Mouse (Mus musculus): ENCODE measurements at regions not wholly inside any gene's neighbourhood (a gene's known extent, or its start where the extent isn't known, plus 50 kb on each side); places are given as distances from the start of the nearest gene placed in this dataset.

GRCm38 (mm10) chr5:118815783-118816182 lies 255.3 kb downstream of the Med13l start:
- Histone ChIP-seq H3K9me3 (no peaks in the 10 kb centered on the region), H3K4me2 (replicated peaks) (no peak overlapping the region), H3K27me3 (peaks cover 80% of the 10 kb centered on the region), H3K9ac (no peak overlapping the region), H3K4me1 (peaks cover 15% of the 10 kb centered on the region), H3K36me3 (no peaks in the 10 kb centered on the region), H3K27ac (no peak overlapping the region), H3K4me3 (no peak overlapping the region)
- ATAC-seq (ENCODE audit: low FRiP score, low read depth): no peak
- WGBS: 73% methylated on average over 5 of the region's 5 CpGs

GRCm38 (mm10) chr5:118818294-118818693 lies 257.8 kb downstream of the Med13l start:
- Histone ChIP-seq H3K27ac (no peak overlapping the region), H3K36me3 (no peaks in the 10 kb centered on the region), H3K27me3 (peaks cover 75% of the 10 kb centered on the region), H3K4me1 (peaks cover 11% of the 10 kb centered on the region), H3K4me2 (replicated peaks) (peak overlapping the region; percentile 2), H3K4me3 (no peak overlapping the region), H3K9ac (0 out of 2 replicates have a peak overlapping the region, but pooled peaks have one; percentile 0), H3K9me3 (peaks cover 10% of the 10 kb centered on the region)
- 4% methylated on average over 7 of the region's 7 CpGs for WGBS
- no peak for ATAC-seq (ENCODE audit: low FRiP score, low read depth)

GRCm38 (mm10) chr5:118824791-118825190 lies 264.3 kb downstream of the Med13l start:
- H3K9me3 ChIP-seq: peaks cover 10% of the 10 kb centered on the region
- H3K4me2 ChIP-seq (replicated peaks): no peak overlapping the region
- no peaks in the 10 kb centered on the region for H3K36me3 ChIP-seq
- H3K4me1 ChIP-seq: peaks cover 8% of the 10 kb centered on the region
- no peak overlapping the region for H3K9ac ChIP-seq
- ATAC-seq (ENCODE audit: low FRiP score, low read depth): no peak
- peaks cover 55% of the 10 kb centered on the region for H3K27me3 ChIP-seq
- 67% methylated on average over 10 of the region's 10 CpGs for WGBS
- no peak overlapping the region for H3K4me3 ChIP-seq
- H3K27ac ChIP-seq: no peak overlapping the region

GRCm38 (mm10) chr5:118829031-118829698 lies 268.7 kb downstream of the Med13l start:
- Histone ChIP-seq H3K9me3 (0 out of 2 replicates have a peak, but pooled peaks cover 3% of the 10 kb centered on the region), H3K27me3 (peaks cover 73% of the 10 kb centered on the region), H3K4me3 (no peak overlapping the region), H3K4me2 (replicated peaks) (no peak overlapping the region), H3K4me1 (peaks cover 10% of the 10 kb centered on the region), H3K27ac (no peak overlapping the region), H3K9ac (no peak overlapping the region), H3K36me3 (no peaks in the 10 kb centered on the region)
- no peak for ATAC-seq (ENCODE audit: low FRiP score, low read depth)
- WGBS: 14% methylated on average over 14 of the region's 14 CpGs

- no peaks in the 10 kb centered on the region for H3K36me3 ChIP-seq
- no peak overlapping the region for H3K4me2 ChIP-seq (replicated peaks)
- 20% methylated on average over 6 of the region's 6 CpGs for WGBS
- peaks cover 84% of the 10 kb centered on the region for H3K27me3 ChIP-seq
- no peak overlapping the region for H3K9ac ChIP-seq
- peaks cover 8% of the 10 kb centered on the region for H3K4me1 ChIP-seq
- no peak for ATAC-seq (ENCODE audit: low FRiP score, low read depth)
- H3K4me3 ChIP-seq: no peak overlapping the region
- H3K27ac ChIP-seq: no peak overlapping the region
- 0 out of 2 replicates have a peak, but pooled peaks cover 5% of the 10 kb centered on the region for H3K9me3 ChIP-seq
Observed at GRCm38 (mm10) chr5:118832701-118833100, 272.2 kb downstream of the Med13l start.

- Histone ChIP-seq H3K4me2 (replicated peaks) (no peak overlapping the region), H3K4me1 (peaks cover 6% of the 10 kb centered on the region), H3K9ac (no peak overlapping the region), H3K36me3 (no peaks in the 10 kb centered on the region), H3K27me3 (peaks cover 86% of the 10 kb centered on the region), H3K9me3 (0 out of 2 replicates have a peak, but pooled peaks cover 5% of the 10 kb centered on the region), H3K4me3 (no peak overlapping the region), H3K27ac (no peak overlapping the region)
- 93% methylated on average over 5 of the region's 5 CpGs for WGBS
- ATAC-seq (ENCODE audit: low FRiP score, low read depth): no peak
Observed at GRCm38 (mm10) chr5:118834129-118834528, 273.6 kb downstream of the Med13l start.

- no peak for ATAC-seq (ENCODE audit: low FRiP score, low read depth)
- no peak overlapping the region for H3K4me3 ChIP-seq
- no peak overlapping the region for H3K9ac ChIP-seq
- H3K27ac ChIP-seq: no peak overlapping the region
- H3K4me1 ChIP-seq: peaks cover 20% of the 10 kb centered on the region
- 45% methylated on average over 1 of the region's 1 CpGs for WGBS
- H3K9me3 ChIP-seq: 0 out of 2 replicates have a peak, but pooled peaks cover 5% of the 10 kb centered on the region
- no peaks in the 10 kb centered on the region for H3K36me3 ChIP-seq
- peaks cover 86% of the 10 kb centered on the region for H3K27me3 ChIP-seq
- H3K4me2 ChIP-seq (replicated peaks): no peak overlapping the region
Observed at GRCm38 (mm10) chr5:118837001-118837400, 276.5 kb downstream of the Med13l start.

GRCm38 (mm10) chr5:118838421-118838820 lies 277.9 kb downstream of the Med13l start:
- no peak overlapping the region for H3K27ac ChIP-seq
- H3K4me3 ChIP-seq: no peak overlapping the region
- H3K36me3 ChIP-seq: no peaks in the 10 kb centered on the region
- 0 out of 2 replicates have a peak, but pooled peaks cover 5% of the 10 kb centered on the region for H3K9me3 ChIP-seq
- no peak for ATAC-seq (ENCODE audit: low FRiP score, low read depth)
- no peak overlapping the region for H3K9ac ChIP-seq
- 78% methylated on average over 7 of the region's 7 CpGs for WGBS
- H3K4me2 ChIP-seq (replicated peaks): no peak overlapping the region
- H3K27me3 ChIP-seq: peaks cover 82% of the 10 kb centered on the region
- peaks cover 27% of the 10 kb centered on the region for H3K4me1 ChIP-seq

- H3K27ac ChIP-seq: no peak overlapping the region
- peaks cover 75% of the 10 kb centered on the region for H3K27me3 ChIP-seq
- H3K9ac ChIP-seq: no peak overlapping the region
- H3K36me3 ChIP-seq: no peaks in the 10 kb centered on the region
- H3K9me3 ChIP-seq: no peaks in the 10 kb centered on the region
- no peak overlapping the region for H3K4me2 ChIP-seq (replicated peaks)
- peaks cover 27% of the 10 kb centered on the region for H3K4me1 ChIP-seq
- WGBS: 71% methylated on average over 5 of the region's 5 CpGs
- H3K4me3 ChIP-seq: no peak overlapping the region
- ATAC-seq (ENCODE audit: low FRiP score, low read depth): no peak
Observed at GRCm38 (mm10) chr5:118839916-118840315, 279.4 kb downstream of the Med13l start.

GRCm38 (mm10) chr5:118841210-118842016 lies 280.9 kb downstream of the Med13l start:
- H3K36me3 ChIP-seq: no peaks in the 10 kb centered on the region
- H3K27ac ChIP-seq: peak overlapping the region; percentile 78
- no peaks in the 10 kb centered on the region for H3K9me3 ChIP-seq
- H3K4me3 ChIP-seq: no peak overlapping the region
- no peak overlapping the region for H3K9ac ChIP-seq
- peaks cover 27% of the 10 kb centered on the region for H3K4me1 ChIP-seq
- H3K4me2 ChIP-seq (replicated peaks): peak overlapping the region; percentile 48
- H3K27me3 ChIP-seq: peaks cover 73% of the 10 kb centered on the region
- peak; percentile 86 for ATAC-seq (ENCODE audit: low FRiP score, low read depth)
- WGBS: 19% methylated on average over 21 of the region's 21 CpGs

- Histone ChIP-seq H3K9me3 (no peaks in the 10 kb centered on the region), H3K27me3 (peaks cover 67% of the 10 kb centered on the region), H3K27ac (peak overlapping the region; percentile 28; the same call in 1 of the 2 replicates), H3K36me3 (no peaks in the 10 kb centered on the region), H3K4me2 (replicated peaks) (peak overlapping the region; percentile 48), H3K9ac (no peak overlapping the region), H3K4me1 (peaks cover 27% of the 10 kb centered on the region), H3K4me3 (no peak overlapping the region)
- WGBS: 34% methylated on average over 10 of the region's 10 CpGs
- peak; percentile 50; the same call in 1 of the 2 replicates for ATAC-seq (ENCODE audit: low FRiP score, low read depth)
Observed at GRCm38 (mm10) chr5:118842017-118842396, 281.5 kb downstream of the Med13l start.

- H3K9ac ChIP-seq: no peak overlapping the region
- no peak overlapping the region for H3K4me2 ChIP-seq (replicated peaks)
- WGBS: 35% methylated on average over 12 of the region's 12 CpGs
- H3K36me3 ChIP-seq: no peaks in the 10 kb centered on the region
- no peak for ATAC-seq (ENCODE audit: low FRiP score, low read depth)
- peaks cover 12% of the 10 kb centered on the region; the same call in 1 of the 2 replicates for H3K4me1 ChIP-seq
- no peak overlapping the region for H3K4me3 ChIP-seq
- no peaks in the 10 kb centered on the region for H3K9me3 ChIP-seq
- H3K27me3 ChIP-seq: peaks cover 34% of the 10 kb centered on the region
- H3K27ac ChIP-seq: no peak overlapping the region
Observed at GRCm38 (mm10) chr5:118857001-118857400, 296.5 kb downstream of the Med13l start.

Measured in limb, embryonic 13.5 days (tissue).